Mouse (Mus musculus) myocyte (in vitro differentiated cells): ENCODE data around the gene Hebp1.

Experiments used
- E2F4 ChIP-seq: IDR thresholded peaks from one replicate; pipeline ENCODE4 v1.6.1; 2011; ENCODE audit warnings: mild to moderate bottlenecking, control low read depth, moderate library complexity; ENCODE audit not compliant: insufficient read depth
- MYOD1 ChIP-seq, 3 experiments: IDR thresholded peaks; one replicate each; pipeline ENCODE4 v1.6.1; 2011; ENCODE audit warnings: control low read depth in 2 of 3, low read depth in 2 of 3, mild to moderate bottlenecking in 2 of 3, moderate library complexity in 1 of 3; ENCODE audit not compliant: insufficient read length in 2 of 3, control insufficient read depth in 1 of 3
- POLR2A ChIP-seq: IDR thresholded peaks from one replicate; pipeline ENCODE4 v1.6.1; 2011; ENCODE audit warnings: low read depth, mild to moderate bottlenecking, control low read depth, moderate library complexity; ENCODE audit not compliant: insufficient read length
- POLR2AphosphoS2 ChIP-seq: IDR thresholded peaks from one replicate; pipeline ENCODE4 v1.6.1; 2011; ENCODE audit warnings: low read depth, control low read depth; ENCODE audit not compliant: insufficient read length
- TCF12 ChIP-seq: IDR thresholded peaks from one replicate; pipeline ENCODE4 v1.6.1; 2011; ENCODE audit warnings: mild to moderate bottlenecking, control low read depth; ENCODE audit not compliant: poor library complexity, insufficient read depth, severe bottlenecking
- USF1 ChIP-seq: IDR thresholded peaks from one replicate; pipeline ENCODE4 v1.6.1; 2011; ENCODE audit warnings: low read depth, mild to moderate bottlenecking, control low read depth, moderate library complexity

DNA sequence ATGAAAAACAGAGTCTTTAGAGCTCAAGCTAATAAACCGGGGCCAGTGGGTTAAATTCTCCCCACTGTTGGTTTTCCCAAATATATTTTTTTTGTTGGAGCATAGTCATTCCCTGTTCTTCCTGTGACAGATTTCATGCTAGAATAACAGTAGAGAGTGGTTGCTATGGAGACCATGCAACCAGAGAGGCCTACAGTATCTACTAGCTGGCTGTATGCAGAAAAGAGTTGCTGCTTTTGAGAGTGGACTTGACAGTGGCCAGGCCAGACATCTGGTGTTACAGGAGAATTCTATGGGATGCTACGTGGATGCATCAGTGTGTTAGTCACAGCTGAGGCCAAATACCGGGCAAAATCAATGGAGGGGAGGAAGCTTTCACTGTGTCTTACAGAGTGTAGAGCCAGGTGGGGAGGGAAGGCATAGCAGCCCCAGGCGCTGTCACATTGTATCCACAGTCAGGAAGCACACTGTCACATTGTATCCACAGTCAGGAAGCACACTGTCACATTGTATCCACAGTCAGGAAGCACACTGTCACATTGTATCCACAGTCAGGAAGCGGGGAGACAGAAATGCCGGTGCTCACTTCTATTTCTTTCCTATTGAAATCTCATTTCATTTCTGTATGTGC, 26.1 kb upstream of the Hebp1 start:
- TF ChIP-seq POLR2A: no peak
- TF ChIP-seq E2F4: no peak
- no peak for TF ChIP-seq TCF12
- no peak for TF ChIP-seq USF1
- no peak for TF ChIP-seq POLR2AphosphoS2
- TF ChIP-seq MYOD1 (IDR thresholded peaks at IDR 0.05; ENCODE audit: control insufficient read depth in 1 of 3, insufficient read length in 2 of 3, low read depth in 2 of 3): no peak
